Mouse (Mus musculus): ENCODE data around the gene Eya3. TPM values are rescaled to one million over a fixed set of nuclear protein-coding genes. Genes with fewer than 3 reads are reported as not detected.

The Eya3 gene
- polyA plus RNA-seq, 1 experiment from 2014 or later: 26.4 TPM

DNA sequence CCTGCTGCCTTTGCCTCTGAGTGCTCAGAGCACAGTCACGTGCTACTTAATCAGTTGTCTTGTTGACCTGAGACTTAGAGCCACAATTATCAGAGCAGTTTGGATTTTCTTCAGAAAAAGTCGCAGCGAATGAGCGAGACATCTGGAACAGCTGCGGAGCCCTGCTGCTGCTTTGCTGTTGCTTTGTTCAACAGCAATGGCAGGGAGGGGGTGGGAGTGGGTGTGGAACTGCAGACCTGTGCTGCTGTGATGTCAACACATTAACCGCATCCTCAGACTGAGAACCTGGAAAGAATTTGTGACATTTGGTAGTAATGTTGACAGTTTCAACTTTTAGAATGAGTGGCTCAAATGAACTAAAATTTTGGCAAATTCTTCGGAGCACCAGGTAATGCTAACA is 20.3 kb downstream of the Eya3 start:
- H3K4me3 ChIP-seq (ENCODE audit: low read depth, low read length): no peak overlapping the region
- no peaks in the 10 kb centered on the region for H3K4me1 ChIP-seq (ENCODE audit: control insufficient read depth, insufficient read depth, low read length)
- H3K27ac ChIP-seq (ENCODE audit: low read depth, low read length): no peak overlapping the region
- ATAC-seq (ENCODE audit: low FRiP score) (no peak), DNase-seq (ENCODE audit: low spot score, missing footprints) (no peak)
- H3K27me3 ChIP-seq (ENCODE audit: control insufficient read depth, insufficient read depth, low read length): no peaks in the 10 kb centered on the region
- WGBS: 89% methylated on average over 7 of the region's 7 CpGs
- no peaks in the 10 kb centered on the region for H3K36me3 ChIP-seq (ENCODE audit: control insufficient read depth, insufficient read depth, low read length)
- no peak overlapping the region for H3K4me2 ChIP-seq
- H3K9ac ChIP-seq (ENCODE audit: low read length): no peak overlapping the region
- H3K9me3 ChIP-seq (ENCODE audit: control insufficient read depth, low read length): no peaks in the 10 kb centered on the region

DNA sequence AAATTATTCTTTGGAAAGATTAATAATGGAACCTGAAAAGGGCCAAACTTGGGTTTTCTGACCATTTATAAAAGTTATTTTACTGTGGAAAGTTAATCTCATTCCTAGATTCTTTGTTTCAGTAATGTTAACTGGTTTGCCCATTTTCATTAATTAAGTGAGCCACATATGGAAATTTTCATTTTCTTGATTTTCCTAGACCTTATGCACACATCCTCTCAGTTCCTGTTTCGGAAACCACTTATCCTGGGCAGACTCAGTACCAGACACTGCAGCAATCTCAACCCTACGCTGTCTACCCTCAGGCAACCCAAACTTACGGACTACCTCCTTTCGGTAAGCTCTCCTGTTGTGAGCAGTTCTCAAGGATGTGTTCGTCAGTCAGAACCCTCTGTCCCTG is 33.9 kb downstream of the Eya3 start:
- H3K9me3 ChIP-seq (ENCODE audit: control insufficient read depth, low read length): no peaks in the 10 kb centered on the region
- H3K4me1 ChIP-seq (ENCODE audit: control insufficient read depth, insufficient read depth, low read length): no peaks in the 10 kb centered on the region
- H3K9ac ChIP-seq (ENCODE audit: low read length): no peak overlapping the region
- ATAC-seq (ENCODE audit: low FRiP score): no peak
- H3K4me3 ChIP-seq (ENCODE audit: low read depth, low read length): no peak overlapping the region
- H3K27me3 ChIP-seq (ENCODE audit: control insufficient read depth, insufficient read depth, low read length): no peaks in the 10 kb centered on the region
- WGBS: 96% methylated on average over 5 of the region's 5 CpGs
- peaks cover 5% of the 10 kb centered on the region for H3K36me3 ChIP-seq (ENCODE audit: control insufficient read depth, insufficient read depth, low read length)
- H3K27ac ChIP-seq (ENCODE audit: low read depth, low read length): no peak overlapping the region
- DNase-seq (ENCODE audit: low spot score, missing footprints): peak; percentile 45
- H3K4me2 ChIP-seq: no peak overlapping the region

DNA sequence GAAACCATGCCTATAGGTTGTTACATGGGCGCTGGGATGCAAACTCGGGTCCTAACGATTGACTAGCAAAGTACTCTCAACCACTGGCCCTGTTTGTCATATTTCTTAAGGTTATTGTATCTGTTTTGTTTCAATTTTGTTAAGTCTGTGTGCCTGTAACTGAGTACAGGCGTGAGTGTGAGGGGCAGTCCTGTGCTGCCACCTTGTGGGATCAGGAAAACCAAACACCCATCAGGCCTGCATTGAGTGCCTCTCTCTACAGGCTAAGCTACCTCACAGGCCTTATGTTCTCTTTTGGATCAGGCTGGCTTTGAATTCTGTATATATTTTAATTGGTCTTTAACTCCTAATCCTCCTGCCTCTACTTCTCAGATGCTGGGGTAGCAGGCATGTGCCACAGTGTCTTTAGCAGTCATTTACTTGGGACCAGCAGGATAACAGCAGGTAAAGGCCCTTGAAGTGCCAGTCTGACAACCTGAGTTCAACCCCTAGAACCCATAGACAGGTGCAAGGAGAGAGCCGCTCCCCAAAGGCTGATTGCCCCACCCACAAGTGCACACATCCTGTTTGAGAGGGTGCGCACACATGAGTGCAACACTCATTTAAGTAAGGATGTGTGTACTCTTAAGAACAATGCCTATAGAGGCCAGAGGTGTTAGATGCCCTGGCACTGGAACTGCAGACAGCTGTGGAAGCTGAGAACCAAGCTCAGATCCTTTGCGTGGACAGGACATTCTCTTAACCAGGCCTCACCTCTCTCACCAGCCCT is 38.2 kb downstream of the Eya3 start:
- no peak overlapping the region for H3K4me2 ChIP-seq
- H3K9me3 ChIP-seq (ENCODE audit: control insufficient read depth, low read length): no peaks in the 10 kb centered on the region
- H3K36me3 ChIP-seq (ENCODE audit: control insufficient read depth, insufficient read depth, low read length): peaks cover 10% of the 10 kb centered on the region
- no peak overlapping the region for H3K27ac ChIP-seq (ENCODE audit: low read depth, low read length)
- no peaks in the 10 kb centered on the region for H3K4me1 ChIP-seq (ENCODE audit: control insufficient read depth, insufficient read depth, low read length)
- no peak overlapping the region for H3K9ac ChIP-seq (ENCODE audit: low read length)
- DNase-seq (ENCODE audit: low spot score, missing footprints): peak; percentile 81
- no peaks in the 10 kb centered on the region for H3K27me3 ChIP-seq (ENCODE audit: control insufficient read depth, insufficient read depth, low read length)
- WGBS: 90% methylated on average over 7 of the region's 7 CpGs
- ATAC-seq (ENCODE audit: low FRiP score): no peak
- H3K4me3 ChIP-seq (ENCODE audit: low read depth, low read length): no peak overlapping the region

DNA sequence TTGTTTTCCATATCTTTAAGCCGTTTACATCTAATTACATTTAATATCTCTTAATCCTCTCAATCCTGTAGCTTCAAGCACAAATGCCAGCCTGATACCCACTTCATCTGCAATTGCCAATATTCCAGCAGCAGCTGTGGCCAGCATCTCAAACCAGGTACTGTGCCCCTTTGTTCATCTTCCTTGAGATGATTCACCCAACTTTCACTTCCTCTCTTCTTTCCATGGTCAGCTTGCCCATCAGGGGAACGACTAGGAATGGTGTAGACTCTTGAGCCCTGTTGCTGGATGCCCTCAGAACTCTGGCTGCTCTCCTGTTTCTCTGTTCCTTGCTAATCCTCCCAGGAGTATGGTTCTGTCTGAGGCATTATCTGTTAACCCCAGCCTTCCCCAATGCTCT is 50.8 kb downstream of the Eya3 start:
- no peaks in the 10 kb centered on the region for H3K9me3 ChIP-seq (ENCODE audit: control insufficient read depth, low read length)
- no peaks in the 10 kb centered on the region for H3K27me3 ChIP-seq (ENCODE audit: control insufficient read depth, insufficient read depth, low read length)
- no peak for ATAC-seq (ENCODE audit: low FRiP score)
- H3K4me2 ChIP-seq: no peak overlapping the region
- no peak overlapping the region for H3K9ac ChIP-seq (ENCODE audit: low read length)
- DNase-seq (ENCODE audit: low spot score, missing footprints): peak; percentile 45
- H3K4me1 ChIP-seq (ENCODE audit: control insufficient read depth, insufficient read depth, low read length): no peaks in the 10 kb centered on the region
- H3K4me3 ChIP-seq (ENCODE audit: low read depth, low read length): no peak overlapping the region
- peaks cover 5% of the 10 kb centered on the region; the same call in 1 of the 2 replicates for H3K36me3 ChIP-seq (ENCODE audit: control insufficient read depth, insufficient read depth, low read length)
- WGBS: 88% methylated on average over 2 of the region's 2 CpGs
- H3K27ac ChIP-seq (ENCODE audit: low read depth, low read length): no peak overlapping the region

DNA sequence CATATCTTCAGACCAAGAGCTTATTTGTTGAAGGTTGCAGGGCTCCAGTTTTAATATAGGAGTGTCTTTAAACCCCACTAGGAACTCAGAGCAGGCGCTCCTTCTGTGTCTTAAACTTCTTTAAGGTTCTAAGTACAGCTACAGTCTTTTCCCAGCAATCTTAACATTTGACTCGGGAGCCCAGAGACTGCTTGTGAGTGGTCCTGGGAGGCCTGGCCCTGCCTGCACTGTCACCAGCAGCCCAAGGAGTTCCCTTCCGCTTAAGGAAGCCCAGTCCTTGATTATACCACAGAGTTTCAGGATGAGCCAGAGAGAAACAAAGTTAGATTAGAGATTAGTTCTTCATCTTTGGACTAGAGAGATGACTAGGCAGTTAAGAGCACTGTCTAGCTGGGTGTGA is 54.6 kb downstream of the Eya3 start:
- no peak overlapping the region for H3K9ac ChIP-seq (ENCODE audit: low read length)
- 94% methylated on average over 3 of the region's 3 CpGs for WGBS
- no peak for ATAC-seq (ENCODE audit: low FRiP score)
- no peaks in the 10 kb centered on the region for H3K9me3 ChIP-seq (ENCODE audit: control insufficient read depth, low read length)
- H3K4me1 ChIP-seq (ENCODE audit: control insufficient read depth, insufficient read depth, low read length): no peaks in the 10 kb centered on the region
- DNase-seq (ENCODE audit: low spot score, missing footprints): peak; percentile 57
- H3K4me3 ChIP-seq (ENCODE audit: low read depth, low read length): no peak overlapping the region
- H3K27ac ChIP-seq (ENCODE audit: low read depth, low read length): no peak overlapping the region
- no peak overlapping the region for H3K4me2 ChIP-seq
- peaks cover 7% of the 10 kb centered on the region; the same call in 1 of the 2 replicates for H3K36me3 ChIP-seq (ENCODE audit: control insufficient read depth, insufficient read depth, low read length)
- H3K27me3 ChIP-seq (ENCODE audit: control insufficient read depth, insufficient read depth, low read length): no peaks in the 10 kb centered on the region

DNA sequence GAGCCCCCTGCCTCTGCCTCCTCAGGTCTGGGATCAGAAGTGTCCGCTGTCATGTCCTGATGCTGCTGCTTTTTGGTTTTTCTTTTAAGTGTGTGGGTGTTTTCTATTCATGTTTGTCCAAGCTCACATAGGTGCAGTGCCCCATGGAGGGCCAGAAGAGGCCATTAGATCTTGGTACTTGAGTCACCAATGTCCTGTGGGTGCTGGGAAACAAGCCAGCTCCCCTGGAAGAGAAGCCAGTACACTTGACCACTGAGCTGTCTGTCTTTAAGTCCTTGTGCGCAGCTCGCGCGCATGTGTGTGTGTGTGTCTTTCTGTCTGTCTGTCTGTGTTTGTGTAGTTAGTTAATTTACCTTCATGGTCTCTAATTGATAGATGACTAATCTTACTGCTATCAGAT is 63.3 kb downstream of the Eya3 start:
- Histone ChIP-seq H3K9ac (ENCODE audit: low read length) (no peak overlapping the region), H3K36me3 (ENCODE audit: control insufficient read depth, insufficient read depth, low read length) (peaks cover 13% of the 10 kb centered on the region; the same call in 1 of the 2 replicates), H3K4me2 (no peak overlapping the region), H3K9me3 (ENCODE audit: control insufficient read depth, low read length) (no peaks in the 10 kb centered on the region), H3K27ac (ENCODE audit: low read depth, low read length) (no peak overlapping the region), H3K4me3 (ENCODE audit: low read depth, low read length) (no peak overlapping the region), H3K27me3 (ENCODE audit: control insufficient read depth, insufficient read depth, low read length) (no peaks in the 10 kb centered on the region), H3K4me1 (ENCODE audit: control insufficient read depth, insufficient read depth, low read length) (no peaks in the 10 kb centered on the region)
- no peak for DNase-seq (ENCODE audit: low spot score, missing footprints)
- no peak for ATAC-seq (ENCODE audit: low FRiP score)
- WGBS: 96% methylated on average over 5 of the region's 5 CpGs

DNA sequence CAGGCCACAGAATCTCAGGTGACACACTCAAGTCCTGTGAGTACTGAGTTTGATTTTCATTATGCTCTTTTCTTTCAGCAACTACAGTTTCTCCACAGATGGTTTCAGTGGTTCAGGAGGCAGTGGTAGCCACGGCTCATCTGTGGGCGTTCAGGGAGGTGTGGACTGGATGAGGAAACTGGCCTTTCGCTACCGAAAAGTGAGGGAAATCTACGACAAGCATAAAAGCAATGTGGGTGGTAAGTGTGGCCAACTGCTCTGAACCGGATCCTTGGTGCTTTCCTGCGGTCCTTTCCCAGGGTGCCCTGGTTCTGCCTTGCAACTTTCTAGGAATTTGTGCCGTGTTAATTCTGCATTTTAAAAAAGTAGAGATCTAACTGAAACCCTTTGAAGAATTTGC is 68.1 kb downstream of the Eya3 start:
- no peak for ATAC-seq (ENCODE audit: low FRiP score)
- Histone ChIP-seq H3K4me2 (no peak overlapping the region), H3K9ac (ENCODE audit: low read length) (no peak overlapping the region), H3K9me3 (ENCODE audit: control insufficient read depth, low read length) (no peaks in the 10 kb centered on the region), H3K4me1 (ENCODE audit: control insufficient read depth, insufficient read depth, low read length) (no peaks in the 10 kb centered on the region), H3K27ac (ENCODE audit: low read depth, low read length) (no peak overlapping the region), H3K36me3 (ENCODE audit: control insufficient read depth, insufficient read depth, low read length) (peaks cover 25% of the 10 kb centered on the region), H3K27me3 (ENCODE audit: control insufficient read depth, insufficient read depth, low read length) (no peaks in the 10 kb centered on the region), H3K4me3 (ENCODE audit: low read depth, low read length) (no peak overlapping the region)
- no peak for DNase-seq (ENCODE audit: low spot score, missing footprints)
- WGBS: 95% methylated on average over 8 of the region's 8 CpGs

DNA sequence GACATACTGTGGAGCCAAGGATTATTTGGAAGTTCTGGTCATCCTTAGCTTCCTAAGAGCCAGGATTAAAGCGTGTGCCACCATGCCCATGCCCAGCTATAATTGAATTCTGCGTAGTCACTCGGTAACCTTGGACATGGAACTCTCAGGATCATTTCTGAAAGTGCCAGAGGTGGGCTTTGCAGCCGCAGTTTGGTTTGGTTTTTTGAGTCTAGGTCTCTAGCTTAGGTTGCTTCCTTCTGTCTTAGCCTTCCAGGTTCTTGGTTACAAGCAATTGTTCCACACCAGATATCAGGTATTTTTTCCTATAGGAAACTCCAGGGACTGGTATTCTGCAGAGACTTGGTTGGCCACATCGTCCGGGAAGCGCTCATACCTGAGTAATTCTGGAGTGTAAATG is 74.4 kb downstream of the Eya3 start:
- Histone ChIP-seq H3K27ac (ENCODE audit: low read depth, low read length) (no peak overlapping the region), H3K9me3 (ENCODE audit: control insufficient read depth, low read length) (no peaks in the 10 kb centered on the region), H3K4me3 (ENCODE audit: low read depth, low read length) (no peak overlapping the region), H3K4me1 (ENCODE audit: control insufficient read depth, insufficient read depth, low read length) (no peaks in the 10 kb centered on the region), H3K27me3 (ENCODE audit: control insufficient read depth, insufficient read depth, low read length) (no peaks in the 10 kb centered on the region), H3K9ac (ENCODE audit: low read length) (no peak overlapping the region), H3K36me3 (ENCODE audit: control insufficient read depth, insufficient read depth, low read length) (peaks cover 20% of the 10 kb centered on the region), H3K4me2 (no peak overlapping the region)
- WGBS: 95% methylated on average over 7 of the region's 7 CpGs
- DNase-seq (ENCODE audit: low spot score, missing footprints): peak; percentile 53
- ATAC-seq (ENCODE audit: low FRiP score): no peak

DNA sequence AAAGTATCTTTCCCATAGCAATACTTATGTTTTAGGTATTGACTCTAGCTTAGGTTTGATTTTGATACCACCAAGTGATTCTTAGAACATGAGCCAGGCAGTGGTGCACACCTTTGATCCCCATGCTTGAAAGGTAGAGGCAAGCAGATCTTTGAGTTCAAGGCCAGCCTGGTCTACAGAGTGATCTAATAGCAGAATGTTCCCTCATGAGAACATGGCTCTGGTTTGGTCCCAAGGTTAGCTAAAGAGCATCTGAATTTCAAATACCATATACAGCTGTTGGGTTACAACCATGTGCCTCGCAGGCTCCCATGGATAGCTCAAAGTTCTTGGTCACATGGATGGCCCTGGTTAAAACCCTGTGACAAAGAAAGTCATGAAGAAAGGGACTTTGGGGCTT is 79.5 kb downstream of the Eya3 start:
- H3K36me3 ChIP-seq (ENCODE audit: control insufficient read depth, insufficient read depth, low read length): peaks cover 2% of the 10 kb centered on the region

More for the DNA sequence above, 79.5 kb downstream of the Eya3 start:
- H3K9me3 ChIP-seq (ENCODE audit: control insufficient read depth, low read length): no peaks in the 10 kb centered on the region
- H3K9ac ChIP-seq (ENCODE audit: low read length): no peak overlapping the region
- H3K4me3 ChIP-seq (ENCODE audit: low read depth, low read length): no peak overlapping the region
- DNase-seq (ENCODE audit: low spot score, missing footprints) (peak; percentile 70), ATAC-seq (ENCODE audit: low FRiP score) (no peak)
- 97% methylated on average over 1 of the region's 1 CpGs for WGBS
- H3K27me3 ChIP-seq (ENCODE audit: control insufficient read depth, insufficient read depth, low read length): no peaks in the 10 kb centered on the region
- H3K27ac ChIP-seq (ENCODE audit: low read depth, low read length): no peak overlapping the region
- H3K4me2 ChIP-seq: no peak overlapping the region
- no peaks in the 10 kb centered on the region for H3K4me1 ChIP-seq (ENCODE audit: control insufficient read depth, insufficient read depth, low read length)

Measured in midbrain, embryonic 11.5 days (tissue).